Mouse (Mus musculus) ES-Bruce4 (cell line): ENCODE measurements around the gene Ubr4.

Experiments used
- CTCF ChIP-seq: IDR thresholded peaks from one replicate; pipeline ENCODE4 v1.8.1; 2011; ENCODE audit warnings: low read depth, low read length
- EP300 ChIP-seq: IDR thresholded peaks from 2 replicates; pipeline ENCODE4 v1.6.1; 2011; ENCODE audit warnings: low read depth, low read length; ENCODE audit not compliant: insufficient read depth
- POLR2A ChIP-seq: IDR thresholded peaks from one replicate; pipeline ENCODE4 v1.8.1; 2011; ENCODE audit warnings: low read length; ENCODE audit not compliant: insufficient read depth

DNA sequence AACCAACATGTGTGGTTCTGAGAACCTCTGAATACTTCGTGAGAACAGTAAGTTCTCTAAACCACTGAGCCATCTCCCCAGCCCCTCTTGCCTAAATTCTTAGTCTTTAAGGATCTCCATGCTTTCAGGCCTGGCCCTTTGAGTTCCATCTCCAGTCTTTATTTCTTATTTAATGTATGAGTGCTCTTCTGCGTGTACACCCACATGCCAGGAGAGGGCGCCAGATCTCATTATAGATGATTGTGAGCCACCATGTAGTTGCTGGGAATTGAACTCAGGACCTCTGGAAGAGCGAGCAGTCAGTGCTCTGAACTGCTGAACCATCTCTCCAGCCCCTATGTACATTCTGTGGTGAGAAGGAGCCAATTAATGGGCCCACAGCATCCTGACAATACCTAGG, 39.8 kb upstream of the Ubr4 start:
- peak; percentile 29 for TF ChIP-seq CTCF
- no peak for TF ChIP-seq POLR2A
- TF ChIP-seq EP300 = no peak
